Mouse (Mus musculus) E14TG2a.4 (cell line): ENCODE measurements around the gene Ccdc88c.

Experiments
- CTCF ChIP-seq: conservative IDR thresholded peaks from 2 replicates; pipeline ENCODE4 v1.5.1; 2014; ENCODE audit warnings: low read length
- NANOG ChIP-seq: IDR thresholded peaks from 2 replicates; pipeline ENCODE4 v1.6.1; 2014; ENCODE audit warnings: borderline replicate concordance, low read length, mixed read lengths

DNA sequence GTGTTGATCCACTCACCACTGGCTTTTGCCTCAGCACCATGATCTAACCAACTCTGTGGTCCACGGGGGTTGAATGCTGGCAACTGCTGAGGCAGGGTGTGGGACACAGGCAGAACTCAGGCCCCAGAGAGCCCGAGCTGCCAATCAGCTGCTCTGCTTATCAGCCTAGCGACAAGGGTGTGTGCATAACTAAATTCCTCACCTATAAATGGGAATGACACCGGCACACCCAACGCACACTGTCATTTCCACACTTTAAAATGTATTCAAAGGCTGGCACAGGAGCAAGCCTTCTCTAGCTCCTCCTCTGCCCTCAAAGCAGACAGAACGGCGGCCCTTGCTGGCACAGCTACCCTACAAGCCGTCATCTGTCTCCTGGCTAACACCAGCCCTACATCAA lies 46.6 kb downstream of the Ccdc88c start:
- TF ChIP-seq CTCF (no peak), NANOG (no peak)
